9 mouse cellular contexts compared by ENCODE assay signal in the genomic region with DNA sequence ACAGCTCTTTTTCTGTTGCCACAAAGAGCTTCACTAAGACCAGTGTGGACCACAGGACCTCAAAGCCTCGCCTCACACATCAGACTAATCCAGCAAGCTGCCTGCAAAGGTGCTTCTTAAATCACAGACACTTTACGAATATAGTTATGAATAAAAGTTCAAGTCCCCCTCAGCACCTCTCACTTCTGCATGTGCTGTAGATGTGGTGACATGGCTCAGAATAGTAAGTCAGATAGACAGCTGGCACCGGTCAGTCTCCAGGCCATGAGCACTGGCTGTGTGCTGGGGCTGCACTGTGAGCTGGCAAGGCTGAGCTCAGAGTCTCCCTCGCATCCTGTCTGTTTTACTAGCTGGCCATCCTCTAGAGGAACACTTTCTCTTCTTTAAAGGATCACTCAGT.
DNase-seq lines count a peak whose midpoint lies in the region; ATAC-seq and TF ChIP-seq lines count a peak whose summit lies in the region.
"Had no signal": no experiment of that assay in that cellular context is flagged by ENCODE, and none has a peak within 500 bp of the region (broad histone marks: within the 10 kb centered on the region; RNA-seq: fewer than 3 reads in every experiment).

No protein-coding gene starts in this region.

- H3K4me3 ChIP-seq in lung, postnatal 0 days (ENCODE audit: low read depth, low read length), result no peak overlapping the region
- H3K4me3 ChIP-seq in heart, embryonic 12.5 days, result no peak overlapping the region
- H3K4me3 ChIP-seq in hindbrain, postnatal 0 days (ENCODE audit: low read length), result no peak overlapping the region

- TF ChIP-seq EP300 in lung, postnatal 0 days (IDR thresholded peaks at IDR 0.05), result no peak

- no peaks in the 10 kb centered on the region for H3K27me3 ChIP-seq in lung, postnatal 0 days (replicated peaks; ENCODE audit: insufficient read depth, low read length)
- no peaks in the 10 kb centered on the region for H3K27me3 ChIP-seq in heart, embryonic 12.5 days (replicated peaks)
- no peaks in the 10 kb centered on the region for H3K27me3 ChIP-seq in hindbrain, postnatal 0 days (ENCODE audit: insufficient read depth, low read length)

- WGBS in lung, postnatal 0 days, result 67% methylated on average over 4 of the region's 4 CpGs
- 24% methylated on average over 4 of the region's 4 CpGs for WGBS in heart, embryonic 12.5 days
- WGBS in hindbrain, postnatal 0 days, result 36% methylated on average over 4 of the region's 4 CpGs

- DNase-seq in lung, postnatal 0 days (ENCODE audit: low spot score), result no peak
- DNase-seq in lung, postnatal 25 days (ENCODE audit: low spot score), result no peak
- no peak for DNase-seq in hindbrain, postnatal 0 days (ENCODE audit: low spot score)
- no peak for DNase-seq in urinary bladder, postnatal 4 days (ENCODE audit: low spot score in 2 of 2)
- DNase-seq in adrenal gland, postnatal 4 days (ENCODE audit: low spot score in 2 of 2), result no peak
- DNase-seq in thymus, postnatal 14 days, result no peak
- DNase-seq: adrenal gland, postnatal 10 days; cerebellum, postnatal 36 days had no signal

- no peaks in the 10 kb centered on the region for H3K9me3 ChIP-seq in lung, postnatal 0 days (ENCODE audit: low read length)
- no peaks in the 10 kb centered on the region for H3K9me3 ChIP-seq in heart, embryonic 12.5 days (replicated peaks)
- H3K9me3 ChIP-seq in hindbrain, postnatal 0 days (ENCODE audit: low read length), result no peaks in the 10 kb centered on the region

- peaks cover 4% of the 10 kb centered on the region; the same call in 1 of the 2 replicates for H3K4me1 ChIP-seq in lung, postnatal 0 days (ENCODE audit: insufficient read depth, low read depth, low read length)
- H3K4me1 ChIP-seq in heart, embryonic 12.5 days (replicated peaks), result peaks cover 38% of the 10 kb centered on the region
- peaks cover 6% of the 10 kb centered on the region; the same call in 1 of the 2 replicates for H3K4me1 ChIP-seq in hindbrain, postnatal 0 days (ENCODE audit: insufficient read depth, low read length)

- peak; percentile 33 for ATAC-seq in lung, postnatal 0 days
- peak; percentile 80; the same call in 1 of the 2 replicates for ATAC-seq in heart, embryonic 12.5 days (ENCODE audit: insufficient number of reproducible peaks, low FRiP score)
- ATAC-seq in hindbrain, postnatal 0 days, result 0 out of 2 replicates have a peak, but pooled peaks have one; percentile 64

- H3K36me3 ChIP-seq in lung, postnatal 0 days (ENCODE audit: insufficient read depth, low read length), result peaks cover 5% of the 10 kb centered on the region; the same call in 1 of the 2 replicates
- H3K36me3 ChIP-seq in heart, embryonic 12.5 days, result 0 out of 2 replicates have a peak, but pooled peaks cover 9% of the 10 kb centered on the region
- no peaks in the 10 kb centered on the region for H3K36me3 ChIP-seq in hindbrain, postnatal 0 days (ENCODE audit: insufficient read depth, low read length)

- H3K27ac ChIP-seq in lung, postnatal 0 days (ENCODE audit: low read length), result no peak overlapping the region
- peak overlapping the region; percentile 95 for H3K27ac ChIP-seq in heart, embryonic 12.5 days (ENCODE audit: poor library complexity, severe bottlenecking)
- peak overlapping the region; percentile 71 for H3K27ac ChIP-seq in hindbrain, postnatal 0 days

- H3K9ac ChIP-seq in lung, postnatal 0 days (replicated peaks; ENCODE audit: low read depth), result no peak overlapping the region
- no peak overlapping the region for H3K9ac ChIP-seq in heart, embryonic 12.5 days
- no peak overlapping the region for H3K9ac ChIP-seq in hindbrain, postnatal 0 days (replicated peaks; ENCODE audit: low read length)

- no peak for TF ChIP-seq CTCF in lung, postnatal 0 days (IDR thresholded peaks at IDR 0.05)
- no peak for TF ChIP-seq CTCF in hindbrain, postnatal 0 days (IDR thresholded peaks at IDR 0.05; ENCODE audit: low read depth)

- no peak overlapping the region for H3K4me2 ChIP-seq in lung, postnatal 0 days (replicated peaks; ENCODE audit: low read depth, low read length)
- peak overlapping the region; percentile 41 for H3K4me2 ChIP-seq in heart, embryonic 12.5 days
- no peak overlapping the region for H3K4me2 ChIP-seq in hindbrain, postnatal 0 days (ENCODE audit: low read depth, low read length)
